Mouse (Mus musculus): ENCODE measurements around the gene St6gal1. TPM values are rescaled to one million over a fixed set of nuclear protein-coding genes. Genes with fewer than 3 reads are reported as not detected.

Gene St6gal1
- 38.5 TPM for polyA plus RNA-seq (2014; fragmentation: Illumina TruSeq; extraction: RNeasy Lipid Tissue Mini Kit (QIAGEN cat#74804); ENCODE audit: low read depth, low replicate concordance)

DNA sequence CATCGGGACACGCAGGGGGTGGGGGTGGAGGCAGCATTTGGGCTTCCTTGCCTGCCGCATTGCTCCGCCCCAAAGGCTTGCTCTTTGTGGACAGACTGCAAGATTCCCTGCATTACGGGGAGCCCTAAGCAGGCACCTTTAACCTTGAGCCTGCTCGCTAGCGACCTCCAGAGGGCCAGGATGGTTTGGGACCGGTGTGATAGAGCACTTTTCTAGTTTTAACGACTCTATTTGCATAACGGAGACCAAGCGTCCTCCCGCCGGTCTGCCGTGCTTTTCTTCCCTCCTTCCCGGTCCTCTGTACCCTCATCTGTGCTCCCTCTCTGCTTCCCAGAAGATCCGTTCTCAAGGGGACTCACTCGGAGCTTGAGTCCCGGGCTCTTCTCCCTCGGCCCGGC, at the start of gene St6gal1:
St6gal1 (plus strand) TSS at position 70 of the 398 bp plus-strand sequence.

Other genes starting within 250 kb of the St6gal1 start
- gene Kng2, start 195.3 kb upstream of the St6gal1 start, polyA plus RNA-seq (2014; fragmentation: Illumina TruSeq; extraction: RNeasy Lipid Tissue Mini Kit (QIAGEN cat#74804); ENCODE audit: low read depth, low replicate concordance), result 7.7 TPM
- not detected for gene Kng1, start 166.9 kb upstream of the St6gal1 start, polyA plus RNA-seq (2014; fragmentation: Illumina TruSeq; extraction: RNeasy Lipid Tissue Mini Kit (QIAGEN cat#74804); ENCODE audit: low read depth, low replicate concordance)
- 1,932 TPM for gene Eif4a2, start 117.3 kb upstream of the St6gal1 start, polyA plus RNA-seq (2014; fragmentation: Illumina TruSeq; extraction: RNeasy Lipid Tissue Mini Kit (QIAGEN cat#74804); ENCODE audit: low read depth, low replicate concordance)
- gene Rfc4, start 97.0 kb upstream of the St6gal1 start, polyA plus RNA-seq (2014; fragmentation: Illumina TruSeq; extraction: RNeasy Lipid Tissue Mini Kit (QIAGEN cat#74804); ENCODE audit: low read depth, low replicate concordance), result 17.7 TPM
- 319 TPM for gene Adipoq, start 78.2 kb upstream of the St6gal1 start, polyA plus RNA-seq (2014; fragmentation: Illumina TruSeq; extraction: RNeasy Lipid Tissue Mini Kit (QIAGEN cat#74804); ENCODE audit: low read depth, low replicate concordance)
- not detected for gene Rtp1, start 204.4 kb downstream of the St6gal1 start, polyA plus RNA-seq (2014; fragmentation: Illumina TruSeq; extraction: RNeasy Lipid Tissue Mini Kit (QIAGEN cat#74804); ENCODE audit: low read depth, low replicate concordance)

Data from adrenal gland, adult 10 weeks (tissue).